Mouse (Mus musculus): ENCODE measurements around the gene Pkmyt1.

The Pkmyt1 gene

GRCm38 (mm10) chr17:23722376-23723125 is 3.6 kb upstream of the Pkmyt1 start, which contains the start of gene 1520401A03Rik:
Gene 1520401A03Rik (minus strand): TSS chr17:23722783.
- DNase-seq, result no peak

- DNase-seq, result no peak
Measured at GRCm38 (mm10) chr17:23725477-23725876, 659 bp upstream of the Pkmyt1 start.

GRCm38 (mm10) chr17:23726758-23727142 is 614 bp downstream of the Pkmyt1 start:
- DNase-seq, result peak; percentile 91

GRCm38 (mm10) chr17:23730441-23730840 is 4.3 kb downstream of the Pkmyt1 start:
- no peak for DNase-seq

GRCm38 (mm10) chr17:23734341-23734740 is 8.2 kb downstream of the Pkmyt1 start:
- DNase-seq, result no peak

GRCm38 (mm10) chr17:23737493-23738445 is 11.6 kb downstream of the Pkmyt1 start:
- no peak for DNase-seq

GRCm38 (mm10) chr17:23738836-23739201 is 12.7 kb downstream of the Pkmyt1 start:
- DNase-seq, result no peak

GRCm38 (mm10) chr17:23739202-23740135 is 13.3 kb downstream of the Pkmyt1 start:
- no peak for DNase-seq

- peak; percentile 91 for DNase-seq
Measured at GRCm38 (mm10) chr17:23740136-23740584, 14.0 kb downstream of the Pkmyt1 start.

- peak; percentile 72 for DNase-seq
Measured at GRCm38 (mm10) chr17:23740598-23741021, 14.5 kb downstream of the Pkmyt1 start, which contains the start of gene Paqr4. Gene Paqr4 (minus strand): TSS chr17:23740867.

GRCm38 (mm10) chr17:23741359-23742209 is 15.4 kb downstream of the Pkmyt1 start:
- DNase-seq, result no peak

- DNase-seq, result no peak
Measured at GRCm38 (mm10) chr17:23742210-23742793, 16.2 kb downstream of the Pkmyt1 start.

GRCm38 (mm10) chr17:23742941-23743340 is 16.8 kb downstream of the Pkmyt1 start:
- DNase-seq, result no peak

GRCm38 (mm10) chr17:23744076-23744475 is 17.9 kb downstream of the Pkmyt1 start:
- DNase-seq, result no peak

GRCm38 (mm10) chr17:23744651-23745050 is 18.5 kb downstream of the Pkmyt1 start:
- DNase-seq, result no peak

- DNase-seq, result no peak
Measured at GRCm38 (mm10) chr17:23745301-23746251, 19.4 kb downstream of the Pkmyt1 start, which contains the start of gene Kremen2. Gene Kremen2 (minus strand): TSS chr17:23745833.

- no peak for DNase-seq
Measured at GRCm38 (mm10) chr17:23746311-23746710, 20.2 kb downstream of the Pkmyt1 start.

GRCm38 (mm10) chr17:23746767-23747166 is 20.6 kb downstream of the Pkmyt1 start:
- DNase-seq, result no peak

GRCm38 (mm10) chr17:23747471-23747870 is 21.3 kb downstream of the Pkmyt1 start:
- DNase-seq, result no peak

- DNase-seq, result no peak
Measured at GRCm38 (mm10) chr17:23748026-23748425, 21.9 kb downstream of the Pkmyt1 start.
